Mouse (Mus musculus): Measurements from ENCODE around the gene Lgals2.

DNA sequence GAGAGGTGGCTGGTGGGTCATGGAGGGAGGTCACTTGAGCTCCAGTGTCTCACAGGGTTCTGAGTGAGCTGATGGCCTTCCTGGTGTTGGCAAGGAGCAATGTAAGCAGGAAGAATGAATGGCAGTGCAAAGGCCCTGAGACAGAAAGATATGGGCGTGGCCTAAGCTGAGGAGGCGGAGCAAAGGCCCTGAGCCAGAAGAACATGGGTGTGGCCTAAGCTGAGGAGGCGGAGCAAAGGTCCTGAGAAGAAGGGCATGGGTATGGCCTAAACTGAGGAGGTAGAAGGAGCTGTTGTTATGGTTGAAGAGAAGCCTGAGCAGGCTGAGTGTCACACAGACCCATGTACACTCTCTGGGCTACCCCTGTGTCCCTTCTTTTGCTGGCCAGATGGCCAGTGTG is 21.7 kb downstream of the Lgals2 start:
- TF ChIP-seq CTCF (IDR thresholded peaks at IDR 0.05; ENCODE audit: insufficient read depth, low read length) (no peak), POLR2A (IDR thresholded peaks at IDR 0.05; ENCODE audit: borderline replicate concordance, extremely low read depth, low read depth, low read length) (no peak)

Data from lung, adult 2 months (tissue).